Mouse (Mus musculus): ENCODE results near the gene Cerkl.
A peak's percentile ranks its signal among the peaks of the same experiment; 100 is the strongest.

Gene Cerkl

DNA sequence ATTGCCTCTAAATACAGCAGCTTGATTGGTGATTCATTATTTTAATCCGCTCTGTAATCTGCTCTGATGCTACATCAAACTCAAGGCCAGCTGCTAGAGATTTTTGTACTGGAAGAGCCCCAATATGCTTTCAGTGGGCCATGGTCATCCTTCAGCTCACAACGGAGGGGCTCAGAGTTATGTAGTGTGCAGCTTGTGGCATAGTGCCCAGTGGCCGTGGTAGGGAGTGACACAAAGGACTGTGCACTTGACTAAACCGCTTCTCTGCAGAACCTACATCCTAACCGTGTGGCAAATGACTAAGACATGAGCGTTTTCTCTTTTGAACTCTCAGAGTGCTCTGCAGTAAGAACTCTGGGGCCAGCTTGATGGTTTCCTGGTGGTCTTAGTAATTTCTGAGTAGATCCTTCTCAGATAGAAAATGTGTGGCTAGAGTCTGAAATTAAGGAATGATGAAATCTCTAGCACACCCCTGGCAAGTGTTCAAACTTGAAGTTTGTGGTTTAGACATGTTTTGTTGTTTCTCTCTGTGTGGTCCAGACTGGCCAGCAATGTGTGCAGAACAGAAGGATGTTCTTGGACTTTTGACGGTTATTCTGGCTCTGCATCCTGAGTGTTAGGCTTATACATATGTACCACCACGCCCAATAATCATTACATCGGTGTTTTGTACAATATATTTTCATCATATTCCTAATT, 140.3 kb downstream of the Cerkl start:
- DNase-seq (ENCODE audit: extremely low read depth, low read depth): no peak

DNA sequence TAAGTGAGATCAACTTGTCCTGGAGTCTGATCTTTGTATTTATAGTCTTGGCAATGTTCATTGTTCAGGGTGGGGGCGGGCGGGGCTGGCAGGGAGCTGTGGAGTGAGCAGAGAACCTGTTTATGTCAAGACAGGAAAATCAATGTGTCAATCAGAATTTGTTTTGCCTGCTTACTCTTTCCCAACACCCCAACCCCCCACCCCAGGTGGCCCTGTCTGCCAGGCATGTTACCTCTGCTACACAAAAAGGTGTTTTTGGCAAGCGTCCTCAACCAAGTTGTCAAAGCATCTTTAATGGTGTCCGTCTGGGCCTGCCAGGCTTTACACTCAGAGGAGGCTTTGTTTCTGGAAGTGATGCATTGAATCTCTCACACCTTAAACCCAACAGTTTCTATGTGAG, 141.5 kb downstream of the Cerkl start:
- no peak for DNase-seq (ENCODE audit: extremely low read depth, low read depth)

DNA sequence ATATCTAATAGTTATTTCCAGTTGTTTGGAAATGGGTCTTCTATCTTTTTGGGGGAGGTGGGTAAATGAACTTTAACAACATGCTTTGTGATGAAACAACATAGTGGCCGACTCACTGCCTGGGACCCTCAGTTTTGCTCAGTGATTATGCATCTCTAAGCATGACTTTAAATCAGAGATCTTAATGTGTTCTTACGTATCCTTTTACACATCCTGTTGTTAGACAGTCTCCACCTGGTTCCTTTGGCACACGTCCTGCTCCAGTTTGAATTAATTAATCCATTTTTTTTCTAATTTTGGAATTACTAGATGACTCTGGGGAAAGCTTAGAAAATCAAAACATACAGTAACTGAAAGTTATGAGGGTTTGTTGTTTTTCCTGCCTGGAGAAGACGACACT, 144.1 kb downstream of the Cerkl start:
- no peak for DNase-seq (ENCODE audit: extremely low read depth, low read depth)

DNA sequence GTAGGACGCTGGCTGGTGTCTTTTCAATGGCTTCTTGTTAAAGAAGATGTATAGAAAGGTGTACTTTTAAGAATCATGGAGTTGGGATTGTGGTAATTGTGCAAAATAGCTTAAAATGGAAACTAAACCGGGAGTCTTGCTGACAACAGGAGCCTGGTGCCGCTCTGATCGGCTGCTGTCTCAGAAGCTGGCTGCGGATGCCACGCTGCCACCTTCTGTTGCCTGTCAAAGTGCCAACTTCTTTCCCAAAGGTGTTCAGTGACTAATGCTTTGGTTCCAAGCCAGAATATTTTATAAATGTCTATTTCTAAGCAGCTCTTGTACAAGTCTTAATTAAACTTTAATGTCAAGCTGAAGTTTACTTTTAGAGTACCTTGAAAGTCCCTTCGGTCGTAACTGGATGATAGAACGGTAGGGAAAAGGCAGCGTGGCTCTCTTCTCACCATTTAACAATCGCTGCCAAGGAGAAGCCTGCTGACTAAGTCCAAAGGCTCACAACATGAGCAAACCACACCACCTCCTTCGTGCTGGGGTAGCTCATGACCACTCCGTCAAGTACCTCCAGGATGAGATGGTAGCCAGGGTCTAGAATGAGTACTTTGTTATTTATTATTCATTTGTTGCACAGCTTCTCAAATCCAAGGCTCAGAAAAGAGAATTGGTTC, 147.0 kb downstream of the Cerkl start:
- no peak for DNase-seq (ENCODE audit: extremely low read depth, low read depth)

DNA sequence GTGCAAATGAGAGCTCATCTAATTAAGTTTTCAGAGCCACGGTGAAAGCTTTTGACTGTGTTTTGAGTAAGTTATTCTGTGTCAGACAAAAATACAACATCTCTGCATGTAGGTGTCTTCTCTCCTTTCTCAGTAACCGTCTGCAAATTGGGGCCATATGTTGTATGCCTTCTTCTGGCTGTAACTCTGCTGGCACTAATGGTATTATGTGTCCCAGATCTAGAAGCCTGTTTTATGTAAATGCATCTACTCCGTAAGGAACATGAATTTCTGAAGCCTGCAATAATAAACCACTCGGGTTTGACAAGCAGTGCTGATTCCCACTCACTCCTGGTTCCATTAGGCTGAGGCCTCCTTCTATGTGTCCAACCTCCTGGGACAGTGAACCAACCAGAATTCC, 149.0 kb downstream of the Cerkl start:
- DNase-seq (ENCODE audit: extremely low read depth, low read depth): no peak

DNA sequence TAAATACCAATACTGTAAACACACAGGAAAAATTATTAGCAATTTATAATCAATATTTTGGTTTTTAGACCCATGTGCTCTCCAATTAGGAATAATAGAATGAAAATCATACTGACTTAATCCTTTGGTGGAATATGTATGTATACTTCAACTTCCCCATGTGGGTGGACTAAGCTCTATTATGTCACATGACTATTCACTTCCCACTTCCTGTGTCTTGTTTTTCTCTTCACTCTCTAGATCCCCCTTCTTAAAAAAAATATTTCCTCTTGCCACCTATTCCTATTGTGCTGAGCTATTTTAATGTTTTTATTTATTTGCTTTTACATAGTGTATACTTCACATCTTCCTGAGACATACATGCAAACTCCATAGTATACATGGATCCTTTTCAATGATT, 154.2 kb downstream of the Cerkl start:
- DNase-seq (ENCODE audit: extremely low read depth, low read depth): peak; percentile 4

DNA sequence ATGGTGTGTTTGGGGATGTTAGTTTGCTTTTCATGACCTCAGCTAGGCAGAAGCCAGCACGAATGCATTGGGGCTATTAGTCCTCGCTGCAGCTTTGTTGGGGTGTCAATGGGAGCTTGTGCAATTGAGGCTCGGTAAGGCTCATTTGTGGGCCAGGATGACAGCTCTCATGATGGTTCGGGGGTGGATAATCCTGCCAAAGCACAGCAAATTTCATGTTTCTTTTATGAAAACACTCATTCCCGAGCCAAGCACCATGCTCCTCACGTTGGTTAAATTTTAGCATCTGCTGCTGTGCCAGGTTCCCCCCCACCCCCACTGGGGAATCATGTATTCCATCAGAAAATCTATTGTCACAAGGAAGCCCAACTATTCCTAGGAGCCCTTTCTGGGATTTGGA, 164.2 kb downstream of the Cerkl start:
- no peak for DNase-seq (ENCODE audit: extremely low read depth, low read depth)

DNA sequence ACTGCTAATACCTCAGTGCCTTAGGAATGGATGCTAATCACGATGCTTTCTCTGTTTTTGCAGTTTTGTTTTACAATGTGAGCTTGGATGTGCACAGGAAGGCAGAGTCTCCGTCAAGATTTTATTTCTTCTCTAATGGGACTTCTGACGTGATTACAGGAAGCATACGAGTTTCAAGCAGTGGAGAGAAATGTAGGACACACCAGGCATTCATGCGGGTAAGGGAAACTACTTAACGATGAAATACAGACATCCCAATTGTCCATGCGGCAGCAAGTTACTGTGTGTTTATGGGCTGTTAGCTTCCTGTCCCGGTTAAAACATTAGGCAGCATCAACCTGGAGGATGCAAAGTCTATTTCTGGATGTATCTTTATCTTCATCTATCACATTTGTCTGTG, 164.7 kb downstream of the Cerkl start:
- DNase-seq (ENCODE audit: extremely low read depth, low read depth): no peak

DNA sequence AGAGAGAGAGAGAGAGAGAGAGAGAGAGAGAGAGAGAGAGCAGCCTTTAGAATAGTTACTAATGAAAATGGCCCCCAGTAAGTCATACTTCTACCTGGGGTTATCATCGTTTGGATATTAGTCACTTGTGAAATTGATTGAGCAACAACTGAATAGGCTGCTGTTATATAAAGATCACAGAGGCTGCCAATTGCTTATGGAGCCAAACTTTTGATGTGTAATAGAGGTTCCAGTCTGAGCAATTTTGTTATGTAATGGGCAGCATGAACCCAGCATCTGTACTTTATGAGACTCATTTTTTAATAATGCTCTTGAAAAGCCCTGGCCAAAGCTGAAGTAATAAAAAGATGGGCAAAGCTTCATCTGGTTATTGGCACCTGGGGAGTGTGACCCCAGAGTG, 166.4 kb downstream of the Cerkl start:
- no peak for DNase-seq (ENCODE audit: extremely low read depth, low read depth)

DNA sequence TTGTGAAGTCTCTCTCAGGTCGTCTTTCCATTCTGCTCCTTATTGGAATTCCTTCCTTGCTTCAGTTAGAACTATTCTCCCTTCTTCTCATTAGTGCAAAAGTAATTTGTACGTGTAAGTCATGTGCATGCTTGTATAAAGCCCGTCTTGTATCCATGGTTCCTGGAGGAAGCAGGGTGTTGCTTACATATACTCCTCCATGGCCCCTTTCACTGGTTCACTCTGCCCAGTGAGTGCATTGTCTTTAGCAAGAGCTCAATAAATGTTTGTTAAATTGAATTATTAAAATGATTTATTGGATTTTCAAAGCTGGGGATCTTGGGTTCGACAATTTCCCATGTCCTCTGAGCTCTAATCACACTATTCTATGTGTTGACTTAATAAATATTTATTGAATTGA, 172.4 kb downstream of the Cerkl start:
- no peak for DNase-seq (ENCODE audit: extremely low read depth, low read depth)

Measured in MEL-GATA-1-ER (cell line).